Mouse (Mus musculus): ENCODE measurements around the gene Ndc1.

- TF ChIP-seq CTCF (conservative IDR thresholded peaks at IDR 0.05; ENCODE audit: low read length) (no peak), NANOG (IDR thresholded peaks at IDR 0.05; ENCODE audit: borderline replicate concordance, low read length) (no peak)
Observed at GRCm38 (mm10) chr4:107348529-107349310, 18.9 kb upstream of the Ndc1 start.
